Mouse (Mus musculus) lung, postnatal 0 days (tissue): ENCODE results near the gene Acvr2b.

Experiments used
- CTCF ChIP-seq: IDR thresholded peaks from 2 replicates; pipeline ENCODE4 v1.5.1; 2016; ENCODE audit warnings: antibody characterized with exemption, mild to moderate bottlenecking
- EP300 ChIP-seq: IDR thresholded peaks from 2 replicates; pipeline ENCODE4 v1.6.1; 2016; ENCODE audit warnings: antibody characterized with exemption, mild to moderate bottlenecking, control low read depth

- TF ChIP-seq CTCF (no peak), EP300 (no peak)
Measured at GRCm38 (mm10) chr9:119474717-119475611, 73.0 kb downstream of the Acvr2b start.
